Mouse (Mus musculus): ENCODE results near the gene Tpgs1.

Tpgs1 gene

DNA sequence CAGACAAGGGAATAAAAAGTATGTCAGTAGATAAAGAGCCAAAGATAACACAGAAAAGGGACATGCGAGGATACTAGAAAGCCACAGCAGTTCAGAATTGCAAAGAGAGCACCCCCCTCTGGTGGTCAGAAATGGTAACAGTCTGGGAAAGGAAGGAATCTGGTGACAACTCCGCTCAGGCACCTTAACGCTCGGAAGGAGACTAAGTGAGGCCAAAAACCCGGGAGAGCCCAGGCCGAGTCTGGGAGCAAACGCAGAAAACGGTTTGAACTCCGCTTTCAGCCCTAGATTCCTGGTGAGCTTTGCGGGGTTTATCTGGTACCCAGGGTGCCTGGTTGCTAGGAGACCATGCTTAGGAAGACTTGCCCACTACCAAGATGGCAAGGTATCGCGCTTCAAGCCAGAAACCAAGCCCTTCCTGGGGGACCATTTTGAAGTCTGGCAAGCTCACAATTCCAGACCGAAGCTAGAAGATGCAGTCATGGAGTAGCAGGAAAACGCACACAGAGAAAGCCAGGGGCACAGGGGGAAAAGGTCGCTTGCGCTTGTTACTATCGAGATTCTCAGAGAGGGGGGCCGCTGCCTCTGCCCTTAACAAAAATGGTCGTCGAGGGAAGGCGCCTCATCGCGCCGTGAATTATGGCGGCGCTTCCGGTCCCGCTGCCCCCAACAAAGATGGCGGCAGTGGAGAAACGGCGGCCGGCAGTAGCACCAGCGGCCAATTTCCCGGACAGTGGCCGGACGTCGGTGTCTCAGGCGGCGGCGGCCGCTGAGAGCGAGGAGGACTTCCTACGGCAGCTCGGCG is at the start of gene Tpgs1:
TSS of gene Tpgs1 (plus strand) at position 599 of the 805 bp plus-strand sequence.
- DNase-seq: peak; percentile 89

DNA sequence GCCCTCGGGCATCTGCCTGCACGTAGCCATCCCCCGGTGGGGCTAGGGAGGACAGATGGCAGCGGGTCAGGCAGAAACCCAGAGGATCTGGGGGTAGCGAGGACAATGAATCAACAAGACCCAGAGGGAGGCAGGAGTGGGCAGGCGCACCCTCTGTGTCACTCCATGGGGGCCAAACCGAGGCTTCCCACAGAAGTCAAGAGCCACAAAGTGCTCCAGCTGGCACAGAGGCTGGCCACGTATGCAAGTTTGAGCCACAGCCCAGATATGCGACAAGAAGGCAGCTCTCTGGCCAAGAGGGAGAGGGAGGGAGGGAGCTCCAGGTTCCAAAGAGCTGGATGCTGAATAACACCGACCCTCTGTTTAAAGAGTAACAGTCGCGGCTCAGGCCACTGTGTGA is 45.2 kb upstream of the Tpgs1 start:
- no peak for DNase-seq

DNA sequence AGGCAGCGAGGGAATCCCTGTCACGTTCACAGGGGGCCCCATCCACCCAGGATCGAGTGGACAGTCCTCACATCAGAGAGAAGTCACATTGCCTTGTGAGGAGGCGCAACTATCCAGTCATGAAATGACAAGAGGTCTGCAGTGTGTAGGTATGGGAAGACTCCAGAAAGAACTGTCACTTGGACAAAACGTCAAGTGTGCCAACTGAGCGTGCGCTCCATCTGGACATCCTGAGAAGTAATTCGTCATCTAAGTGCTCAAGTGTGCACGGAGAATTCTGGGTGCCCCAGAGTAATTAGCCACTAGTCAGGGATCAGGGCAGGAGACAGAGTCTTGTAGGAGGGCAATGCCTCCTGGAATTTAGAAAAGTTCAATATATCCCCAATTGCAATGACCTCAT is 43.8 kb upstream of the Tpgs1 start:
- no peak for DNase-seq

DNA sequence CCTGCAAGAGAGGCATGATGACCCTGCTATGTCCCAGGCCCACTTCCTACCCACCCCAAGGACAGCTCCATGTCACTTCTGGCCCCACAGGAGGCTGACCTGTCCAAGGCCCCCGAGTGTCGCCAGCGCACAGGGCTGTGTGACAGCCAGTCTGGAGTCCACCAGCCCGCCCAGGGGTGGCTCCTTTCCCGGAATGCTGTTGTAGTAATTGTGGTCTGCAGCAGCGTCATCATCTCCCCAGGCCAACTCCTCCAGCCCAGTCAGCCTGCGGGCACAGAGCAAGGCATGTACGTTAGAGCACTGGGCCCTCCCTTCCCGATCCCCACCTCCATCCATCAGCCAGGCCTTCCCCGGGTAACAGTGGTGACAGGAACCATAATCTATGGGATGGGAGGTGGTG is 43.0 kb upstream of the Tpgs1 start:
- DNase-seq: no peak

DNA sequence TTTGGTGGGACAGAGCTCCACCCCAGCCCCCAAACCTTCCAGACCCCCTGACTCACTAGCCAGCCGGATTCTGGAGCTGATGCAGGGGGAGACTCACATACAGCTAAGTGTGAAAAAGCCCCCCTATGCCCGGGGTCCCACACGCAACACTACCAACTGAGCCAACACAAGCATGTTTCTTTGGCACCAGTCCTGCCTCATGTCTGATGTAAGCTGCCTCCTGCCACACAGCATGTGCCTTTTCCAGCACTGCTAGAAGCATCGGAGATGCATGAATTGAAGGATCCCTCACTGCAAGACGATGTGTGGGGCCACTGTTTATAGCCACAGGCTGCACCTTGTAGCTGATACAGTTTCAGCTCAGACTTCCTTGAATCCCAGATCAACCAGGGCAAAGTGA is 40.8 kb upstream of the Tpgs1 start:
- DNase-seq: no peak

DNA sequence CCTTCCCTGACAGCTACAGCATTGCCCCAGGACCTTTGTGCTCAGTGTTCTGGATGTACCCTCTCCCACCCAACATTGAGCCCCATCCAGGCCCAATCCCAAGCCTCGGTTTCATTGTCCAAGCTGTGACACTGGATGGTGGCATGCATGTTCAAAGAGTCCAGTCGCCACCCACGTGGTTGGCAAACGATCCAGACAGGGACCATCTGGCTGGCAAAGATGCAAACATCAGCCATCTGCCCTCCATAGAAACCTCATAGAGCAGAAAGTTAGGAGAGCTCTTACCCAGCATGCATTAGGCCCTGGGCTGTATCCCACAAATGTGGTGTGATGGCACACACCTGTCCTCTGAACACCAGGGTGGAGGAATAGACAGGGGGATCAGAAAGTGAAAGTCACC is 37.7 kb upstream of the Tpgs1 start:
- DNase-seq: no peak

DNA sequence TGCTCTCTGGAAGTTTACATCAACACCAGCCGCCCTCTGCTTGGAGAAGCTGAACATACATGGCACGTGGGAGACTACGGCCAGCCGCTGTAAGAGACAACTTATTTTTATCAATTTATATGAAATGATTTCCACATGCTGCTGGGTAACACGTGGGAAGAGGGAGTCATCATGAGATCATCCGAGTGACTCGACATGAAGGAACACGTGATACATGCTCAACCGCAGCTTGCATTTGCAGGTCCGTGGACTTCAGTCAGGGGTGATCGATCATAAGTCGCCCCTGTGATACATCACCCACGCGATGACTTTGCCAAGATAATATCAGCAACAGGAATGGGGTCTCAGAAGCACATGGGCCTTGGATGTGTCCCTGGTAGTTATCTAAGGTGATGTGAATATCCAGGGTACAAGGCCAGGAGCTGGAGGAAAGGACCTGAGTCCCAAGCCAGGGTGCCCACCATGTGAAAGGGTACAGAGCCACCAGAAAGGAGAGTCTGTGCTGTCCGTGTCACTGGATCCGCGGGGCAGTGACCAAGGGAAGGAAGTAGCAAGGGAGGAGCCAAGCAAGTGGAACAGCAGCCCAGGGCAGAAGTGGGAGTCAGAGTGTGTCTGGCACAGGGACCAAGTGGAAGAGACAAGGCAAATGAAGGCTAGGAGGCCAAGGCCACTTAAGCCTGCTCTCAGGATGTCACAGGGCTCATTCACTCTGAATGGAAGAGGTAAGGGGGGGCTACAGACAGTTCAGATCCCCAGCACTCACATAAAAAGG is 36.0 kb upstream of the Tpgs1 start:
- no peak for DNase-seq

DNA sequence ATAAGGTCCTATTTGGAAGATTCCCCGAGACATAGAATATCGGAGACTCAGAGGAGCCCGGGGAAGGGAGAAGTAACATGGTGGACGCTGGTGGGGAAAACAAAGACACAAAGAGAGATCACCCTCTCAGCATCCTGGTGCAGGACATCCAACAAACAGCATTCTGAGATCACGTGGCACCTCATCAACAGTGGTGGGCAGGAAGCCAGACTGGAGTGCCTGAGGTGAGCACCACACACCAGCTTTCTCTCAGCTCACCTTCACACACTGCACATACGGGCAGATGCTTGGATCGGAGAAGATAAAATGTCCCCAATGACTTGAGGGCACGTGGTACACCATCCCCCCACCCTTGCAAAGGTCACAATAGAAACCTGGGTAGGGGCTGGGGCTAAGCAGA is 32.9 kb upstream of the Tpgs1 start:
- DNase-seq: no peak

DNA sequence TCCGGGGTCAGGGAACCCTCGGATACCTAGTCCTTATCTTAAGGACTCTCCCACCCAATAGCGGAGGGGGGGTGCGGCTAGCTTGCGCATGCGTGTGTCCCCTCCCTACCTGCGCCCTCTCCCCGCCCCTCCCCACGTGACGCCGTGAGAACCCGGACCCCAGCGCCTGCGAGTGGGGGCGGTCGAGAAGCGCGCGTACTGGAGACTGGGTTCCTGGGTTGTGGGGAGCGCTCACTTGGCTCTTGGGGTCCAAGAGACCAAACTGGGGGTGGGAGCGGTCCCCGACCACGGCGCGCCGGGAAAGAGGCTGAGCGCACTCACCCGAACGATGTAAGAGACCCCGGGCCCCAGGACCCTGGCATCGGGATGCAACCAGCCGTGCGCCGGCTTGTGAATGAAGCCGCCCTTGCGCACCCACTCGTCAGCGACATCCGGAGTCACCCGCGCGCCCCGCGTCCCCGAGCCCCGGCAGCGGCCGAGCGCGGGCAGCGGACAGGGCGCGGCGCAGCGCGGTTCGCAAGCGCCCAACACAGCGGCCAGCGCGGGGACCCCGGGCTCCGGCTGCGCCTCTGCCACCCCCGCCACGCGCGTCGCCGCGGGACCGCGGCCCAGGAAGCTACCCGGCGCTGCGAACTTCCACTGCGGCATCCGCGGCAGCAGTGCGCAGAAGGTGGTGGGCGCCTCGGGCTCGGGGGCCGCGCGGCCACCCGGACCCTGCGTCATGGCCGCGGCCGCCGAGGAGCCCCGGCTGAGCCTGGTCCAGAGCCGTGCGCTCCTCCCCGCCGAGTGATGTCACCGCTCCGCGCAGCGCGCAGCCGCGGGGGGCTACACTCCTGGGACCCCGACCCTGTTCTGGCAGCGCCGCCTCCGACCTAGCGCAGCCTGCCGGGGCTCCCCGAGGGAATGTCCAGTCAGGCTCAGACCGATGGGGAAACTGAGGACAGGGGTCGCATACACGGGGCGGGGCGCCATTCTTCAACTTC is 31.8 kb upstream of the Tpgs1 start, which contains the start of gene Shc2:
TSS of gene Shc2 (minus strand) at position 791 of the 983 bp plus-strand sequence.
- DNase-seq: peak; percentile 23

DNA sequence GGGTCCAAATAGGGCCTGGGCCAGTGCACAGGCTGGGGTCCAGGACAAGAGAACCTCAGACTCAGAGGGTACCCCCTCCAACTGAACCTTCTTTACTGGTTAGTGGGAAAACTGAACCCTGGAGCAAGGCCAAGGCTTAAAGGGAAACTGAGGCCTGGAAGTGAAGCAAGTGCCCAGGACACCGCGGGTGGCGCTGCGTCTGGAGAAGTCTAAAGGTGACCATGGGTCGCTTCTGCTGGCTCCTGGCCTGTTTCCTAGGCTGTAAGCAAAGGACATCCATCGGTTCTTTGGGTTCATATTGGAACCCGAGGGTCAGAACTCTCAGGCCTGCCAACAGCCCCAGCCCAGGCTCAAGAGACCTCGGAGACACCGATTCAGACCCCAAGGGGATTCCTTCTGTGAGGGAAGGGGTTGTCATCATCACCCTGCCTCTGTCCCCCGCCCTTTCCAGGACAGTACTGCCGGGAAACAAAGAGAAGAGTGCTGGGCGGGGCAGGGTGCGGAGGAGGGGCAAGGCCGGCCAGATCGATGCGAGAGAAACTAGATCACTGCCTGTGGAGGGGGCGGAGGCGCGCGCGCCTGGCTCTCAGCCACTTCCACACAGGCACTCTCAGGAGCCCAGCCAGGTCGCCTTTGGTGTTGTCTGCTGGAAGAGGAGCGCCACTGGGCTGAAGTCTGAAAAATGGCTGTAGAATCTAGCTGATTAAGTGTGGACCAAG is 30.5 kb upstream of the Tpgs1 start:
- no peak for DNase-seq

DNA sequence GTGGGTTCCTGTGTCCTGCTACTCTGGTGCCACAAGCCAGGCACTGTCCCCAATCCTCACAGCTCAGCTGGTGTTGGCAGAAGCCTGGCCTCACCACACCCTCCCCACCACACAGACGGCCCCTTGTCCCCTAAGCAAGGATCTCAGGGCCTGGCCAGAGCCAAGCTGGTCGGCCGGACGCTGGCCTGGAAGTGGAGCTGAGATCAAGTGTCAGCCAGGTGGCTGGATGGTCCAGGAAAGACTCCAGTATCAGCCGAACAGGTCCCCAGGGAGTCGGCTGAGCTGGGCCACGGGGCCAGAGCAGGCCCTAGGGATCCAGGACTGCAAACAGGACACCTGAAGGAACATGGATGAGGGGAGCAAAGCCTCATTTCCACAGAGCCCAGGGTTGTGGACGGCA is 23.5 kb upstream of the Tpgs1 start, which contains the start of gene Odf3l2:
TSS of gene Odf3l2 (minus strand) at position 28 of the 400 bp plus-strand sequence.
- DNase-seq: no peak

DNA sequence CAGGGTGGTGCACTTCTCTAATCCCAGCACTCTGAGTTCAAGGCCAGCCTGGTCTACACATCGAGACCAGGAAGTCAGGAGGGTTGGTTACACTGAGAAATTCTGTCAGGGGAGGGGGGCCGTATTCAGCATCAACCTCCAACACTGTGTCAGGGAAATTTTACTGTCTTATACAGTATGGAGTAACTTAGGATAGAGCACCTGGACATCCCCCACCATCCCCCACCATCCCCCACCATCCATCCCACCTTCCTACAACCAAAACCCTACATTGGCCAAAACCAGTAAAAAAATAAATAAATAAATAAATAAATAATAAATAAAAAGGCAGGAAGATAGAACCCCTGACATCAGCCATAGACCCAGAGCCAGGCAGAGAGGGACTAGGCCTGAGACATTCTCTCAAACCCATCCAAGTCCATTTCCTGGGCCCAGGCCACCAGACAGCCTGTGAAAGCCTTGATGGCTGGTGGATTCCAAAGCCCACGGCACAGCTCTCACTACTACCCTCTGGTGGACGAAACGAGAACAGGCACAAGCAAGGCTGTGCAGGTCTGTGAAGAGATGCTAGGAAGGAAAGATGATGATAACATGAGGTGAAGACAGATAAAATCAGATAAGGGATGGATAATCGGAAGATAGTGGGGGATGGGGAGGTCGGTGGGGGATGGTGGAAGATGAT is 20.0 kb upstream of the Tpgs1 start:
- peak; percentile 82 for DNase-seq

DNA sequence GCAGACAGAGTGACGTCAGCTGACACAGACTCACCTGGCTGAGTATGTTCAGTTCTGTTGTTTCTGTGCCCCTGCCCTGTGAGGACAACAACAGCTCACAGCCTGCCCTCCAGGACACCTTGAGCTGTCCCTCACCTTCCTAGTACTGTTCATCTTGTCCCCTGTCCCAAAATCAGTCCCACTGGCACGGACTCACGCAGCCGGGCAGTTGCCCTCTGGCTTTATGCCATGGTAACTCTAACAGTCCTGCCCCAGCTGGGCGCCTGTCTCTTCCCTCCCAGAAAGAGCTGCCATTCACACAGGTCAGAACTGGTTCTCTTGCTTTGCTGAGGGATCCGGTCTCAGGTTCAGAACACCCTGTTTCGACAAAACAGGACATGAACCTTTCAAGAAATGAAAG is 16.4 kb upstream of the Tpgs1 start:
- DNase-seq: no peak

DNA sequence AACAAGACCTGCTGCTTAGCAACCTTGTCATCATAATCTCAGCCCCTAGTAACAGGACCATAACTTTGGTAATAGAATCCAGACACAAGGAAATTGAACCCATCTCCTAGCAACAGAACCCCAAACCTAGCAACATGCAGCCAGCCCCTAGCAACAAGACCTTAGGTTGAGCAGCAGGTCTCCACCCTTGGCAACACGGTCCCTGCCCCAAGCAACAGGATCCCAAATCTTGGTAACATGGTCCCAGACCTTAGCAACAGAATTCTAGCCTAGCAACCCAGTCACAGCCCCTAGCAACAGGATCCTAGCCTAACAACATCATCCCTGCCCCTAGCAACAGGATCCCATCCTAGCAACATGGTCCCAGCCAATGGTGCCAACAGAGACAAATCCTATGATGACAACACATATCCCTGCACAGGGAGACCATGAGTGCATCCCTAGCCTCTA is 14.2 kb upstream of the Tpgs1 start:
- no peak for DNase-seq

DNA sequence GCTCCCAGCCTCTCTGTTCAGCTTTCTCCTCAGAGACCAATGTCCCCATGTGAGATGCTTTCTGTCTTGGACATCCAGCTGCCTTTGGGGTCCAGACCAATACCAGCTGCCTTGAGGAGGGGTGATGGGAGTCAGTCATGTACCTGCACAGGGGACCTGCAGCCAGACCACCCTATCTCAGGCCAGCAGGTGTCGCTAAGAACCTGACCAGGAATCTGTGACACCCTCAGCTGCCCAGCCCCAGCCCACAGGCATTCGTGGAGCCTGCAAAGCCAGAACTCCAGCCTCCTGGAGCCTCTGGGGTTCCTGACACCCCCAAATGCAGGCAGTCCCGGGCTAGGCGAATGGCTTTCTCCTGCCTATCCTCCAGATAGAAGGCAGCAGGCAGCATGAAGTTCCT is 10.3 kb upstream of the Tpgs1 start:
- DNase-seq: peak; percentile 72

DNA sequence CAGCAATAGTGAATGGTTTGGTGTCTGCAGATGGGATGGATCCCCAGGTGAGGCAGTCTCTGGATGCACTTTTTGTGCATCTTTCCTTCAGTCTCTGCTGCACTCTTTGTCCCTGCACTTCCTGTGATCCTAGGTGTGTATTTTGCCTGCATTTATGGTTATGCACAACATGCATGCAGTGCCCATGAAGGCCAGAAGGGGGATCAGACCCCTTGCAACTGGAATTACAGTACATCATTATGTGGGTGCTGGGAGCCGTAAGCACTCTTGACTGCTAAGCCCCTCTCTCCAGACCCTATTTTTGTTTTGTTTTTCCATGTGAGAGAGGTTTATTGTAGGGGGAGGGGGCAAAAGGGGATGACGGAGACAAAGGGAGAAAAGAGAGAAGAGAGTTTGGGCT is 8.9 kb upstream of the Tpgs1 start:
- DNase-seq: peak; percentile 66

DNA sequence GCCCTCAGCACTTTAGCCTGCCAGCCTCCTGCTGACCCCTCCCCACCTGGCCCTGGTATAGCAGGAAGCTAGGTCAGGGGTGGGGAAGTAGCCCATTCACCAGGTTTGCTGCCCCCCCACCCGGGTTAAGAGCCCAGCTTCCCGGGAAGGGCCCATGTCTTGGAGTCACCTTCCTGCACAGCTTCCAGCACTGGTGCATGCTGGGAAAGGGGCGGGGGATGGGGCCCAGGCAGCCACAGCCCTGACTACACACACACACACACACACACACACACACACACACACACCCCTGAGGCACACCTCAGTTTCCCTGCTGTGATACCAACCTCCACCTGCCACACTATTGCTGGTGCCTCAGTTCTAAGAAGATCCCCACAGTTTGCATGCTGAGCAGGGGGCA is 7.3 kb upstream of the Tpgs1 start:
- no peak for DNase-seq

DNA sequence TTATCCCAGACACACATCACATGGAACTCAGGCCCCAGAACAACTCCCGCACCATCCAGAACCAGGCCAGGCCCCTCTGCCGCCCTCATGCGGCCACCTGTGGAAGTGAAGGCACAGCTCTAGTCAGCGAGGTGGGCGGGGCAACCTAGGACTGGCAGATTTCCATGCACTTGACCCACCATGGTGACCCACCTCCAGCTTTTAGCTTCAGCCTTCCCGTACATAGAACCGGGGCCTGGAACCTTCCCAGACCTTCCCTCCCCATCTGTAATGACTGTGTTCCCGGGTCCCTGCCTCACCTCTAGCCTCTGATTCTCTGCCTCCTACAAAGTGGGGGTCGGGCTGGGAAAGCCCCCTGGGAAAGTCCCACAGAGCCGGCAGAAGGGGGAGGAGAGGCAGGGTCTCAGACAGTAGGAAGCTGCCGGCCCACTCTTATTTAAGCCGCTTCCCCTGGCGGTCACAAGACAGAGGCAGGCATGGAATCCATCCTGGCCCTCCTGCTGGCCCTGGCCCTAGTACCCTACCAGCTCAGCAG is 5.0 kb upstream of the Tpgs1 start, which contains the start of gene Madcam1:
TSS of gene Madcam1 (plus strand) at position 429 of the 535 bp plus-strand sequence.
- DNase-seq: peak; percentile 88

DNA sequence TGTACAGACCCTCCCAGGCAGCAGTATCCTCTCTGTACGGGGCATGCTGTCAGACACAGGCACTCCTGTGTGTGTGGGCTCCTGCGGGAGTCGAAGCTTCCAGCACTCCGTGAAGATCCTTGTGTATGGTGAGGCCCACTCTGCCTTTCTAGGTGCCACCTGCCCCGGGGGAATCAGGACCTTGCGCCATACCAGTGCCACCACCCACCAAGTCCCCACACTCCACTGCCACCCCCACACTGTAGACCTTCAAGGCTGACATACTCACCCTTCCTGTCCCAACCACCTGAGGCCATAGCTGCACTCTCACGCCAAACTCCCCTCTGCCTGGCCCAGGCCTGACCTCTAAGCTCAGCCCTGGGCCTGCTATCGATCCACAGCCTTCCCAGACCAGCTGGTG is 4.1 kb upstream of the Tpgs1 start:
- DNase-seq: no peak

DNA sequence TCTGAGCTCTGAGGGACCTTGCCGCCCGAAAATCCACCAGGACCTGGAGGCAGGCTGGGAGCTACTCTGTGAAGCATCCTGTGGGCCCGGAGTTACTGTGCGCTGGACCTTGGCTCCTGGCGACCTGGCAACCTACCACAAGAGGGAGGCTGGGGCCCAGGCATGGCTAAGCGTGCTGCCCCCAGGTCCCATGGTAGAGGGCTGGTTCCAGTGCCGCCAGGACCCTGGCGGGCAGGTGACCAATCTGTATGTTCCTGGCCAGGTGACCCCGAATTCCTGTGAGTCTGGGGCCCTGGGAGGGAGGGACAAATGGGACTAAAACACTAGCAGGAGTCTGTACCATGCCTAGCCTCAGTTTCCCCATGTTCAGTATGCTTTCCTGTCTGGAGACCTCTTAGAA is 2.7 kb upstream of the Tpgs1 start:
- no peak for DNase-seq

DNA sequence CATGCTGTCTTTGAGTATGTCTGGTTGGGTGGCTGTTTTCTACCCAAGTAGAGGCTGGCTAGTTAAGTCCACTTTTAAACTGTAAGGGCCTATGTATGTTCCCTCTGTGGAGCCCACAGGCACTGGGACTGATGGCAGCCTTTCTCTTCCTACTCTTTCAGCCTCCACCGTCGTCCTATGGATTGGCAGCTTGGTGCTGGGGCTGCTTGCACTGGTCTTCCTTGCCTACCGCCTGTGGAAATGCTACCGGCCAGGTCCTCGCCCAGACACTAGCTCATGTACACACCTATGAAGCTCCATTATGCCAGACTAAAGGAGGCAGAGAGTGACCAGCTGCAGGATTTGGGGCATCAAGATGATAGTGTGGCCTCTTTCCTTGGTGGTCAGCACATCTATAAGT is 1.1 kb upstream of the Tpgs1 start:
- DNase-seq: no peak

Data from thymus, postnatal 4 days (tissue).